Mouse (Mus musculus): ENCODE measurements around the gene Bicra. TPM values are rescaled to one million over a fixed set of nuclear protein-coding genes. Genes with fewer than 3 reads are reported as not detected.

Bicra gene
- polyA plus RNA-seq, 1 experiment from 2014 or later, result 4.9 TPM

GRCm38 (mm10) chr7:16013722-16014275 lies 33.9 kb downstream of the Bicra start:
- Histone ChIP-seq H3K9ac (ENCODE audit: low read depth, low read length) (no peak overlapping the region), H3K36me3 (ENCODE audit: control insufficient read depth, insufficient read depth, low read length) (no peaks in the 10 kb centered on the region), H3K9me3 (replicated peaks; ENCODE audit: control insufficient read depth, low read length) (no peaks in the 10 kb centered on the region), H3K27me3 (ENCODE audit: control insufficient read depth, insufficient read depth, low read length) (no peaks in the 10 kb centered on the region), H3K27ac (ENCODE audit: low read depth, low read length) (no peak overlapping the region), H3K4me3 (ENCODE audit: low read depth, low read length) (no peak overlapping the region), H3K4me2 (no peak overlapping the region), H3K4me1 (ENCODE audit: control insufficient read depth, insufficient read depth, low read length) (peaks cover 5% of the 10 kb centered on the region; the same call in 1 of the 2 replicates)
- 68% methylated on average over 5 of the region's 5 CpGs for WGBS (ENCODE audit: insufficient replicate concordance)
- ATAC-seq (replicated peaks; ENCODE audit: insufficient number of reproducible peaks, low FRiP score, low TSS enrichment), result no peak

- Histone ChIP-seq H3K4me3 (ENCODE audit: low read depth, low read length) (no peak overlapping the region), H3K27ac (ENCODE audit: low read depth, low read length) (no peak overlapping the region), H3K4me2 (no peak overlapping the region), H3K9ac (ENCODE audit: low read depth, low read length) (no peak overlapping the region), H3K9me3 (replicated peaks; ENCODE audit: control insufficient read depth, low read length) (no peaks in the 10 kb centered on the region), H3K27me3 (ENCODE audit: control insufficient read depth, insufficient read depth, low read length) (no peaks in the 10 kb centered on the region), H3K36me3 (ENCODE audit: control insufficient read depth, insufficient read depth, low read length) (no peaks in the 10 kb centered on the region), H3K4me1 (ENCODE audit: control insufficient read depth, insufficient read depth, low read length) (peaks cover 5% of the 10 kb centered on the region; the same call in 1 of the 2 replicates)
- 0 out of 2 replicates have a peak, but pooled peaks have one; percentile 28 for ATAC-seq (replicated peaks; ENCODE audit: insufficient number of reproducible peaks, low FRiP score, low TSS enrichment)
- 74% methylated on average over 11 of the region's 11 CpGs for WGBS (ENCODE audit: insufficient replicate concordance)
Measured at GRCm38 (mm10) chr7:16012576-16013263, 35.0 kb downstream of the Bicra start.

GRCm38 (mm10) chr7:16011418-16012085 lies 36.2 kb downstream of the Bicra start:
- no peaks in the 10 kb centered on the region for H3K36me3 ChIP-seq (ENCODE audit: control insufficient read depth, insufficient read depth, low read length)
- no peak overlapping the region for H3K4me2 ChIP-seq
- peaks cover 5% of the 10 kb centered on the region; the same call in 1 of the 2 replicates for H3K4me1 ChIP-seq (ENCODE audit: control insufficient read depth, insufficient read depth, low read length)
- 70% methylated on average over 7 of the region's 7 CpGs for WGBS (ENCODE audit: insufficient replicate concordance)
- H3K9ac ChIP-seq (ENCODE audit: low read depth, low read length), result no peak overlapping the region
- H3K27ac ChIP-seq (ENCODE audit: low read depth, low read length), result no peak overlapping the region
- H3K27me3 ChIP-seq (ENCODE audit: control insufficient read depth, insufficient read depth, low read length), result no peaks in the 10 kb centered on the region
- no peak overlapping the region for H3K4me3 ChIP-seq (ENCODE audit: low read depth, low read length)
- no peaks in the 10 kb centered on the region for H3K9me3 ChIP-seq (replicated peaks; ENCODE audit: control insufficient read depth, low read length)
- no peak for ATAC-seq (replicated peaks; ENCODE audit: insufficient number of reproducible peaks, low FRiP score, low TSS enrichment)

DNA sequence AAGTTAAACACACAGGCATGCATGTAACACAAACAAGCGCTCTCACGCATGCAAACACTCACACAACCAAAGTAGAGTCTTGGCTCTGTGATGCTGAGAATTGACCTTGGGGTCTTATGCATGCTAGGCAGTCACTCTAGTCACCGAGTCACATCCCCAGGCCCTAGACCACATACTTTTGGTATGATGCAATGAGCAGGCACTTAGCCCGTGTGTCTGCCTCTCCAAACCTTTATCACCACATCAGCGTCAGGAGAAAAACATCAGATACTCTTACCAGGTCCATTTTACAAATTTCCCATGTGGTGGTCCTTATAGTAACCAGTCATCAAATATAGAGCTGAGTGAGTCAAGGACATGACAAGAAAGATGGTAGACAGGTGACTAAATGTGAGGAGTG lies 37.1 kb downstream of the Bicra start:
- H3K27me3 ChIP-seq (ENCODE audit: control insufficient read depth, insufficient read depth, low read length), result no peaks in the 10 kb centered on the region
- H3K4me3 ChIP-seq (ENCODE audit: low read depth, low read length), result no peak overlapping the region
- no peak overlapping the region for H3K4me2 ChIP-seq
- WGBS (ENCODE audit: insufficient replicate concordance), result 59% methylated on average over 5 of the region's 5 CpGs
- H3K9ac ChIP-seq (ENCODE audit: low read depth, low read length), result no peak overlapping the region
- no peaks in the 10 kb centered on the region for H3K36me3 ChIP-seq (ENCODE audit: control insufficient read depth, insufficient read depth, low read length)
- no peaks in the 10 kb centered on the region for H3K9me3 ChIP-seq (replicated peaks; ENCODE audit: control insufficient read depth, low read length)
- H3K27ac ChIP-seq (ENCODE audit: low read depth, low read length), result no peak overlapping the region
- peaks cover 5% of the 10 kb centered on the region; the same call in 1 of the 2 replicates for H3K4me1 ChIP-seq (ENCODE audit: control insufficient read depth, insufficient read depth, low read length)
- ATAC-seq (replicated peaks; ENCODE audit: insufficient number of reproducible peaks, low FRiP score, low TSS enrichment), result no peak

GRCm38 (mm10) chr7:16009636-16010035 lies 38.1 kb downstream of the Bicra start:
- no peaks in the 10 kb centered on the region for H3K36me3 ChIP-seq (ENCODE audit: control insufficient read depth, insufficient read depth, low read length)
- no peak overlapping the region for H3K9ac ChIP-seq (ENCODE audit: low read depth, low read length)
- H3K4me1 ChIP-seq (ENCODE audit: control insufficient read depth, insufficient read depth, low read length), result peaks cover 5% of the 10 kb centered on the region; the same call in 1 of the 2 replicates
- H3K27ac ChIP-seq (ENCODE audit: low read depth, low read length), result no peak overlapping the region
- H3K9me3 ChIP-seq (replicated peaks; ENCODE audit: control insufficient read depth, low read length), result no peaks in the 10 kb centered on the region
- no peak for ATAC-seq (replicated peaks; ENCODE audit: insufficient number of reproducible peaks, low FRiP score, low TSS enrichment)
- H3K27me3 ChIP-seq (ENCODE audit: control insufficient read depth, insufficient read depth, low read length), result no peaks in the 10 kb centered on the region
- WGBS (ENCODE audit: insufficient replicate concordance), result 89% methylated on average over 7 of the region's 7 CpGs
- H3K4me3 ChIP-seq (ENCODE audit: low read depth, low read length), result no peak overlapping the region
- no peak overlapping the region for H3K4me2 ChIP-seq

- WGBS (ENCODE audit: insufficient replicate concordance), result 84% methylated on average over 3 of the region's 3 CpGs
- no peaks in the 10 kb centered on the region; the same call in 1 of the 2 replicates for H3K4me1 ChIP-seq (ENCODE audit: control insufficient read depth, insufficient read depth, low read length)
- 0 out of 2 replicates have a peak overlapping the region, but pooled peaks have one; percentile 16 for H3K9ac ChIP-seq (ENCODE audit: low read depth, low read length)
- H3K27me3 ChIP-seq (ENCODE audit: control insufficient read depth, insufficient read depth, low read length), result no peaks in the 10 kb centered on the region
- no peak overlapping the region for H3K4me3 ChIP-seq (ENCODE audit: low read depth, low read length)
- H3K36me3 ChIP-seq (ENCODE audit: control insufficient read depth, insufficient read depth, low read length), result no peaks in the 10 kb centered on the region
- H3K9me3 ChIP-seq (replicated peaks; ENCODE audit: control insufficient read depth, low read length), result no peaks in the 10 kb centered on the region
- no peak overlapping the region for H3K4me2 ChIP-seq
- no peak overlapping the region for H3K27ac ChIP-seq (ENCODE audit: low read depth, low read length)
- no peak for ATAC-seq (replicated peaks; ENCODE audit: insufficient number of reproducible peaks, low FRiP score, low TSS enrichment)
Measured at GRCm38 (mm10) chr7:16005020-16005419, 42.7 kb downstream of the Bicra start.

GRCm38 (mm10) chr7:16004177-16004856 lies 43.4 kb downstream of the Bicra start:
- no peak overlapping the region for H3K9ac ChIP-seq (ENCODE audit: low read depth, low read length)
- H3K4me2 ChIP-seq, result no peak overlapping the region
- H3K9me3 ChIP-seq (replicated peaks; ENCODE audit: control insufficient read depth, low read length), result no peaks in the 10 kb centered on the region
- no peaks in the 10 kb centered on the region; the same call in 1 of the 2 replicates for H3K4me1 ChIP-seq (ENCODE audit: control insufficient read depth, insufficient read depth, low read length)
- no peaks in the 10 kb centered on the region for H3K27me3 ChIP-seq (ENCODE audit: control insufficient read depth, insufficient read depth, low read length)
- WGBS (ENCODE audit: insufficient replicate concordance), result 70% methylated on average over 12 of the region's 12 CpGs
- no peak overlapping the region for H3K4me3 ChIP-seq (ENCODE audit: low read depth, low read length)
- no peak overlapping the region for H3K27ac ChIP-seq (ENCODE audit: low read depth, low read length)
- H3K36me3 ChIP-seq (ENCODE audit: control insufficient read depth, insufficient read depth, low read length), result 0 out of 2 replicates have a peak, but pooled peaks cover under 1% of the 10 kb centered on the region
- ATAC-seq (replicated peaks; ENCODE audit: insufficient number of reproducible peaks, low FRiP score, low TSS enrichment), result no peak

GRCm38 (mm10) chr7:16003032-16003431 lies 44.7 kb downstream of the Bicra start:
- Histone ChIP-seq H3K27me3 (ENCODE audit: control insufficient read depth, insufficient read depth, low read length) (no peaks in the 10 kb centered on the region), H3K9me3 (replicated peaks; ENCODE audit: control insufficient read depth, low read length) (no peaks in the 10 kb centered on the region), H3K9ac (ENCODE audit: low read depth, low read length) (no peak overlapping the region), H3K4me2 (no peak overlapping the region), H3K4me1 (ENCODE audit: control insufficient read depth, insufficient read depth, low read length) (no peaks in the 10 kb centered on the region; the same call in 1 of the 2 replicates), H3K36me3 (ENCODE audit: control insufficient read depth, insufficient read depth, low read length) (0 out of 2 replicates have a peak, but pooled peaks cover 5% of the 10 kb centered on the region), H3K4me3 (ENCODE audit: low read depth, low read length) (no peak overlapping the region), H3K27ac (ENCODE audit: low read depth, low read length) (no peak overlapping the region)
- no peak for ATAC-seq (replicated peaks; ENCODE audit: insufficient number of reproducible peaks, low FRiP score, low TSS enrichment)
- 70% methylated on average over 4 of the region's 4 CpGs for whole genome bisulfite sequencing (ENCODE audit: insufficient replicate concordance)
